Mouse (Mus musculus) kidney, postnatal 14 days (tissue): ENCODE data around the gene 1810010H24Rik.
"Not testable (repeated sequence)": the region's sequence is repeated elsewhere in the genome, so short reads cannot be mapped to it uniquely, and the experiment has no call there.

ENCODE experiments used
- DNase-seq: peaks from one replicate; pipeline ENCODE4 v3.0.0; 2022; ENCODE audit warnings: mixed read lengths

The 1810010H24Rik gene

GRCm38 (mm10) chr11:107014020-107014585 lies 11.4 kb upstream of the 1810010H24Rik start:
- DNase-seq: no peak

DNA sequence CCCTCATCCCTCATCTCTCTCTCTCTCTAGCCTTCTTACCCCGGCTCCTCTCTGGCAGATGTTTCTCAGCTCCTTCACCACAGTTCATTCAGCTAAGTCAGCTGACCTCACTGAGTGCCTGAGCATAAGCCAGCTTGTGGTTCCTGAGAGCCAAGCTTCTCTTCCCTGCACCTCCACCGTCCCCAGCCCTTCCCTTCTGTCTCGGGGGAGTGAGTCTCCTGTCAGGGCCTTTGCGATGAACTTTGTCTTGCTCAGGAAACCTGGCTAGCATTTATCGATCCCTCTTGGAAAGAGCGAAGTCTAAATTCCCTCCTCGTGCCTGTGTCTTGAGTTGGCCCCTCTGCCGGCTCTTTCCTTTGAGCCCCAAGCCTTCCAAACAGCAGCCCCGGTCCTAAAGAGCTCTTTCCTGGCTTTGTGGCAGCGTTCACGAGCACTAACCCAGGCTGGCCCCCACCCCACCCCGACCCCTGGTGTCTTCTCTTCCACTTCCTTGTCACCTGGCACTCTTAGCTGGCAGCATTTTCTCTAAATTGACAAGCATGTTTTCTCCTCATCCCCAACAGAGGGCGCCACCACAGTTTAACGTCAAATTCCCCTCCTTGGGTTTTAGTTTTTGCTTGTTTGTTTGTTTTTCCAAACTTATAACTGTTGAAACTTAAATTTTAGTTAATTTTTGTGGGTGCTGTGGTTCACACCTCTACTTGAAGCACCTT lies 10.7 kb upstream of the 1810010H24Rik start:
- no peak for DNase-seq

DNA sequence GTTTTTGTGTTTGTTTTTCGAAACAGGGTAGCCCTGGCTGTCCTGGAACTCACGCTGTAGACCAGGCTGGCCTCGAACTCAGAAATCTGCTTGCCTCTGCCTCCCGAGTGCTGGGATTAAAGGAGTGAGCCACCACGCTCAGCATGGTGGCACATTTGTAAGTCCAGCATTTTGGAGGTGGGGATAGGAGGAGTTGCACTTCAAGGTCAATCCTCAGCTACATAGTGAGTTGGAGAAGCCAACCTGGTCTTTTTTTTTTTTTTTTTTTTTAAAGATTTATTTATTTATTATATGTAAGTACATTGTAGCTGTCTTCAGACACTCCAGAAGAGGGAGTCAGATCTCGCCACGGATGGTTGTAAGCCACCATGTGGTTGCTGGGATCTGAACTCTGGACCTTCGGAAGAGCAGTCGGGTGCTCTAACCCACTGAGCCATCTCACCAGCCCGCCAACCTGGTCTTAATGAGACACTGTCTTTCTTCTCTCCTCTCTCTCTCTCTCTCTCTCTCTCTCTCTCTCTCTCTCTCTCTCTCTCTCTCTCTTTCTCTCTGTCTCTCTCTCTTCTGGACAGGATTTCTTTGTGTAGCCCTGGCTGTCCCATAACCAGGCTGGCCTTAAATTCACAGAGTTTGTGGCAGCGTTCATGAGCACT lies 9.8 kb upstream of the 1810010H24Rik start:
- not testable (repeated sequence) for DNase-seq

GRCm38 (mm10) chr11:107016893-107017292 lies 8.6 kb upstream of the 1810010H24Rik start:
- DNase-seq: peak; percentile 69

- DNase-seq: no peak
Observed at GRCm38 (mm10) chr11:107017339-107017886, 8.1 kb upstream of the 1810010H24Rik start.

- no peak for DNase-seq
Observed at GRCm38 (mm10) chr11:107018606-107019005, 6.9 kb upstream of the 1810010H24Rik start.

DNA sequence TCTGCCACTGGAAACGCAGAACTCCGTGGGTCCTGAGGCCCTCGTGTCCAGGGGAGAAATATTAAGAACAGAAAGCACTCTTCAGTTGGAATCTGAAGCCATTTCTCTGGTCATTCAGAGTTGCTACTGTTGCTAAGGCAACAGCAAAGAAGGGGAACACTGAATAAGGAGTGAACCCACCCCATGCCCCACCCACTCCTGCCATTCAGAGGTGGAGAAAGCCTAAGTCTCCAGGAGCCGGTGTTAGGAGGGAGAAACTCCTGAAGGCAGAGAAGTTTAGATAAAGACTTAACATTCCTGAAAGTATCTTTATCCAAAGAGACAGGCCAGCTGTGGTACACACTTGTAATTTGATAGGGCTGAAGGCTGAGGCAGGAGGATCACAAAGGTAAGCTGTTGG lies 6.2 kb upstream of the 1810010H24Rik start:
- no peak for DNase-seq

DNA sequence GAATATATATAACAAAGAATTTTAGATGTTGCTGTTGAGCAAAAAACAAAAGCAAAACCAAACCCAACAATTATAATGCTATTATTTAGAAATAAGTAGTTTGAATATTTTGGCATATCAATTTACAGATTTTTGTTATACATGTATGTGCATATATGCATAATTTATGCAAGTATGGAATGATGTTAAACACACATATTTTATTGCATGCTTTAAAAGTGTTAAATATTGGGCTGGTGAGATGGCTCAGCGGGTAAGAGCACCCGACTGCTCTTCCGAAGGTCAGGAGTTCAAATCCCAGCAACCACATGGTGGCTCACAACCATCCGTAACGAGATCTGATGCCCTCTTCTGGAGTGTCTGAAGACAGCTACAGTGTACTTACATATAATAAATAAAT lies 5.8 kb upstream of the 1810010H24Rik start:
- not testable (repeated sequence) for DNase-seq

DNA sequence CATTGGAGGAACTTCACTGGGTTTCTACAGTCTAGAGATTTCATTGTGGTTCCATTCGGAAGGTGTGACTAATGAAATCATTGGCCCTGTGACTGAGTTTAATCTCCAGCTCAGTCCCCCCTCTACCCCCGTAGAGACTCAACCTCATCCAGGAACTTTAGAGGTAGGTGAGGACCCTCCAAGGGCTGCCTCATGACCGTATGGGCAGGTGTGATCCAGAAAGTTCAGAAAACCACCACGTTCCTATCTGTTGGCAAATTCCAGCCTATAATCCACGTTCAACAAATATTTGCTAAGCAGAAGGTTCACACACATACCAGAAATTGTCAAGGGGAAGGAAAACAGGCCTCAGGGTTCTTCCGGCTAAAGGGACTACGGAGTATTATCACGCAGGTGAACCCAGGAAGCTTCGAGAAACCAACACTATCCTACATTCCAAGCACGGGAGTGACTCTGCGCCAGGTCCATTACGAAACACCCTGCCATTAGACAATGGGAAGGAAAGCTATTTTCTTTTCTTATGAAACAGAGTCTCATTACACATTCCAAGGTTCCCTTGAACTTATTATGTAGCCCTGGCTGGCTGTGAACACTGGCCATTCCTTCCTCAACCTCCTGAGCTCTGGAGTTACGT lies 3.3 kb upstream of the 1810010H24Rik start:
- DNase-seq: no peak

GRCm38 (mm10) chr11:107024406-107024805 lies 1.1 kb upstream of the 1810010H24Rik start:
- no peak for DNase-seq

GRCm38 (mm10) chr11:107026554-107027430 lies 1.3 kb downstream of the 1810010H24Rik start:
- no peak for DNase-seq

- peak; percentile 96 for DNase-seq
Observed at GRCm38 (mm10) chr11:107027431-107028274, 2.2 kb downstream of the 1810010H24Rik start.

DNA sequence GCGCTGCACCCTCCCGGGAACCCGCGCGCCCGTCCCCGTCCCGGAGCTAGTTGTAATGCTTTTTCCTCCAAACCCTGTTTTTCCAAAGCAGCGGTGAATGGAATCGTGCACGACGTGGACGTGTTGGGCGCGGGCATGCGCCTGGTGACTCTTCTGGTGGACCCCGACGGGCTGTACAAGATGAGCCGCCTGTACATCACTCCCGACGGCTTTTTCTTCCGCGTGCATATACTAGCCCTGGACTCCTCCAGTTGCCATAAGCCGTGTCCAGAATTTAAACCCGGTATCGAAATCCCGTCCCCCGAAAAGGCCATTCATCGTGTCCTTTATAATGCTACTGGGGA lies 2.8 kb downstream of the 1810010H24Rik start:
- DNase-seq: no peak

GRCm38 (mm10) chr11:107028754-107029153 lies 3.3 kb downstream of the 1810010H24Rik start:
- no peak for DNase-seq

GRCm38 (mm10) chr11:107029536-107029935 lies 4.1 kb downstream of the 1810010H24Rik start:
- DNase-seq: no peak

- DNase-seq: no peak
Observed at GRCm38 (mm10) chr11:107031635-107032034, 6.2 kb downstream of the 1810010H24Rik start.

- DNase-seq: no peak
Observed at GRCm38 (mm10) chr11:107034085-107034810, 8.8 kb downstream of the 1810010H24Rik start.

GRCm38 (mm10) chr11:107039417-107039816 lies 13.9 kb downstream of the 1810010H24Rik start:
- no peak for DNase-seq

DNA sequence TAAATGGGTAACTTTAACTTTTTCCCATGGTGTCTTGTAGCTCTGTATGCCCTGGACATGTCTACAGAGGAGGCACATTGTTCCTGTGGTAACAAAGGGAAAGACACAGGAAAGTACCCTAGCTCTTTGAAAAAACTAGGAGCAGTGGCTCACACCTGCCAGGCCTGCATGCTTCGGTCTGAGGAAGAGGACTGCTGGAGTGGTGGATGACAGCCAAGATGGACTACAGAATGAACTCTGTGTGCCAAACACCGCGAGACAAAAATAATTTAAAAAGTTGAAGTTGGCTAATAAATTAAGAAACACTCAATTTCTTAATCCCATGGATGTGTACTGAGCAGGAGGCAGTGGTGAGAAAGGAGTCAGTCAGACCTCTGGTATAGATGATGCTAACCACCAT lies 15.9 kb downstream of the 1810010H24Rik start:
- no peak for DNase-seq

- peak; percentile 28 for DNase-seq
Observed at GRCm38 (mm10) chr11:107043361-107043760, 17.9 kb downstream of the 1810010H24Rik start.

GRCm38 (mm10) chr11:107044321-107044720 lies 18.8 kb downstream of the 1810010H24Rik start:
- peak; percentile 66 for DNase-seq
